Mouse (Mus musculus): ENCODE data around the gene Hoxa13.

Gene Hoxa13

DNA sequence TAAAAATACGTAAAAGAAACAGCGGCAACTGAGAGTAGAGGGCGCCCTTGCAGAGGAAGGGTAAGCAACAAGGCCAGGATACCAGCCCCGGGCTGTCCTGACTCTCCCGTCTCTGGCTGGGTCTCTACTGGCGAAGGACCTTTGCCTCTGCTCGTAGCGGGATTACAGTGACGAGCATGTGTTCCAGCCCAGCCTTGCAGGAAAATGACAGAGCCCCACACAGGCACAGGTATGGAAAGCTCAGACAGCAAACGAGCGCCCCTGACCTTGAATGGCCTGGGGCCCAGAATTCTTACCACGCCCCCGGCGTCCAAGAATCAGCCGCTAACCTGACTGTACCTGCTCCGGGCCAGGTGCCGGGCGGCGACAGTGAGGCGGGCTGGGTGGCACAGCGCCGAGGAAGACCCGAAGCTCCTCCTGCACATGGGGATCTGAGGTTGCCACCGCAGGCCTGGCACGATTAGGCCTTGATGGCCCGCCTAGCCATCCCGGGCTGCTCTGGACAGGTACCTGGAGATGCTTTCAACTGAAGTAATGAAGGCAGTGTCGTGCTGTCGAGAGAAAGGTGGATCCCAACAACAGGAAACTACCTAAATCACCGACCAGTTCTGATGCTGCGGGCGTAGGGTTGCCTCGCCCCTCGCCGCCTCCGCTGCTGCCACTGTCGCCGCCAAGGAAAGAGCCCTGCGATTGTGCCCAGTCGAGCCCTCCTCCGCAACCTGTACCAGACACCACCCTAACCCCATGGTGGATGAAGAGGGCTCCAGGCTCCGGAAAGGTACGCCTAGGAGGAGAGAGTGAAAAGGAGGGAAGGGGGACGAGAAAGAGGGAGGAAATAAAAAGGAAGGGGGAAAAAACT lies 30.9 kb downstream of the Hoxa13 start:
- in situ Hi-C loops (cut with MboI; ENCODE audit: unreplicated experiment in 2 of 2), result loop anchor here (10.0 to 25.0 kb wide), 4 partner anchors 365 to 1567 kb away; partner anchors contain the start of gene Npvf (in 1 of the 2)

DNA sequence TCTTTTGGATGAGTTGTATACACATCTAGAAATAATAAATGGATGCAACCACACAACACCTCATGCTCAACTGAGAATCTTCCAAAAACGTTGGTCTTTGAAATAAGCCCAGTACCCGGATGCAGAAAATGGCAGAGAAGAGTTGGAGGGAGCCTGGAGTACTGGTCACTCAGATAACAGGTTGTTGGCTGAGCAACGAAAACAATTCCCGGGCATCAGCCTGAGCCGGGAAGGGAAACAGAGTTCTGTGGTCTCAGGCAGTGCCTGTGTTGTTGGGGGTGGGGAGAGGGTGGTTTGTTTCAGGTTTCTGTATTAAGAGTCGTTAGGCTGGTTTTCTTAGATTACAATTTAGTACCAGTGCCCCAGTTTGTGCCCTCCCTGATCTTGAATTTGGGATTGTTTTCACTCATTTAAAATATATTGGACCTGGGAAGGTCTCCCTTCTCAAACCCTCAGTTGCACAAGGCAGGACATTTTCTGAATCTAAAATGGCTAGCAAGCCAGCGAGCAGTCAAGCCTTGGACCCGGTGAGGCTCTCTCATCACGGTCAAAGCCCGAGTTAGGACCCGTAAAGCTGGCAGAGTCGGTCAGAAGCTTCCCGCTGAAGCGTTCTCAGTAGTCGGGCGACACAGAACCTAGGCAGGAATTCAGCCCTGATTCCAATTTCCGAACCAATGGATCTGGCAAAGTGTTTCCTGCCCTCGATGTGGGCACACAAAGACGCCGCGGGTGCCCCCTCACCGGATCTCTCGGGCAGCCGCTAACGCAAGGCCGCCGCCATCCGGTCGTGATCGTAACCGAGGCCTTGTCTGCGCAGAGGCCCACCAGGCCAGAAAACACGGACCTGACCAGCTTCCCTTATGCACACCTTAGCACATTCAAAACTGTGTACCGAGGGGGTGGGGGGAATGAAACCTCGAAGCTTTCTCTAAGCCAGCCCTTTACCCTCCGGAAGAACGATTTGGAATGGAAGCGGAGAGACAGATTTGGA lies 31.9 kb downstream of the Hoxa13 start:
- in situ Hi-C loops (cut with MboI; ENCODE audit: unreplicated experiment in 2 of 2), result loop anchor here (10.0 to 25.0 kb wide), 4 partner anchors 364 to 1566 kb away; partner anchors contain the start of gene Npvf (in 1 of the 2)

DNA sequence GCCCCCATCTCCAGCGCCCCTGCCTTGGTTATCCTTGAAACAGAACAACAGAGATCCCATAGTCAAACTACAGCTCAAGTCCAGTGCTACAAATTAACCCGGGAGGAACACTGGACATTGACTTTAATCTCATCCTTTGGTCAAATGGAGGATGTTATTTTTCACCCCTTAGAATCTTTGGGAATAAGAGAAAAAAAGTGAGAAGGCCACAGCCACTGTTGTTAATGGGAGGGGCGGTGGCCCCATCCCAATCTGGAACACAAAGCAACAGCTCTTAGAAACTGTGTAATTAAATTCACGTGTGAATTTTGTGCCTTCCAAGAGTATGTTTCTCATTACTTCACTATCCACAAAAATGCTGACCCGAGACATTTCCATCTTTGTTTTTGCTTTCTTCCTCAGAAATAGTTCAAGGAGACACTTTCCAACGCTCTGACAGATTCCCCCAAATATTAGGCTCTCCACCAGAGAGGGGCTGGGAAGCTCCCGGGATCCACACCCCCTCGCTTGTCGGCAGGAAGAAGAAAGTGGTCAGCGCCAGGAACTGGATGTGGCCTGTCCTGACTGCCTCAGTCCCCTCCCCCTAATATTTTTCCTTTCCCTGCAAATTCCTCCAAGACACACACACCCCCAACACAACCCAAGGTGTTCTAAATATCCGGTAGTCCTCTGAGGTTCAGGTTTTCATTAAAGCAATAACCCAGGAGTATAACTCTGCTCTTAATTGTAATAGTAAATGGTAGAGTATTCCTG lies 33.0 kb downstream of the Hoxa13 start:
- in situ Hi-C loops (cut with MboI; ENCODE audit: unreplicated experiment in 2 of 2), result loop anchor here (10.0 to 25.0 kb wide), 4 partner anchors 363 to 1565 kb away; partner anchors contain the start of gene Npvf (in 1 of the 2)

DNA sequence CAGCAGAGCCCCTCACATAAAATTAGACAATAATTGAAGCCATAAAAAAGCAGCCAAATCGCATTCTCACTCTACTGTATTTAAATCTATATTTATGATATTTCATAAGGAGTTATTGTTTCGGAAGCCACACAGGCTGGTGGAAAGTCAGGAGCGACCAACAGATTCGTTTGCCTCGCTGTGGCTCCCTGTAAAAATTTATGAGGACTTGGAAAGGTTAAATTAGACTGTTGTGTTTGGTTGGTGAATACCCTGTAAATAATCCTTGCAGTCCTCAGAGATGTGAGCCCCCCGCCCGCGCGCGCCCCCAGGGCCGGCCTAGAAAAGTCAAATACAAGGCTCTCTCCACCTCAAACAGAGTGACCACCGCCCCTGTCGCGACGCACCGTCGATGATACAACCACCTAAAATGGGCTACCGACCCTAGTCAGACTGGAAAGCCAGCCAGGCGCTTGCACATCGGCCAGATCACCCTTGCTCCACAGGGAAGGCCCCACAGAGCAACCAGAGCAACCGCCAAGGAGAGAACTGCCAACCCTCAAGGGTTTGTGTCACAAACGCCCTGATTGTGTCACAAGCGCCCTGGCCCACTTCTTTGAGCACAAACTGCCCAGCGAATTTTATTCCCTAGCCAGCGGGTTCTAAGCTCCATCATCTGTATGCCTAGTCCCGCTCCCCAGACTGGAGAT lies 34.0 kb downstream of the Hoxa13 start:
- in situ Hi-C loops (cut with MboI; ENCODE audit: unreplicated experiment in 2 of 2), result loop anchor here (10.0 to 25.0 kb wide), 4 partner anchors 362 to 1564 kb away; partner anchors contain the start of gene Npvf (in 1 of the 2)

DNA sequence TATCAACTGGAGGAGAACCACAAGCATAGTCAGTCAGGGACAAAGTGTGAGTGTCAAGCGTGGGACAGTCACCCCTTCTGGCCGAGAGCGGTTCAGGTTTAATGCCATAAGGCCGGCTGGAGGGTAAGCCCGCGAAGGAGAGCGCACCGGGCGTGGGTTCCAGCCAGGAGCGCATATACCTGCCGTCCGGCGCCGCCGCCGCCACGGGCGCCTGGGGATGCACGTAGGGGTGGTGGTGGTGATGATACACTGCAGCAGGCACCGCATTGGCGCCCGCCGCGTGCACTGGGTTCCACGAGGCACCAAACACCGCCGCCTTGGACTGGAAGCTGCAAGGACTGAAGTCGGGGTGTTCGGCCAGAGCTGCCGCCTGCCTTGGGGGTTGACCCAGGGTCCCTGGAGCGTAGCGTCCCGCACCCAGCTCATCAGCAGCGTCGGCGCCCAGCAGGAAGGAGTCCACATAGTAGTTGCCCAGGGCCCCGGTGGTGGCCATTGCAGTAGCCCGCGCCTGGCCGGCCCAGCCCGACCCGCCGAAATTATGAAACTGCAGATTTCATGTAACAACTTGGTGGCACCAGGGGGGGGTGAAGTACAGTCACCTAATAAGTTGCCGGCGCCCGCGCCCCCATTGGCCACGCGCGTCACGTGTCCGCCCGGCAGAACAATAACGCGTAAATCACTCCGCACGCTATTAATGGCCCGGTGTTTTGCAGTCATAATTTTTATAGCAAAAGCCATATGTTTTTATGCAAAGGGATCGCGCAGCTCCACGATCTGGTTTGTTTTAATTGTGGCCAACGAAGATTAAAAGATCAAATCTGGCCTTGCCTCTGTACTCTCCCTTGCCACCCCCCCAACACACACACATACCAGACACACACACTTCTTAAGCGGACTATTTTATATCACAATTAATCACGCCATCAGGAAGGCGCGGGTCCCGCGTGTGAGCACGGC lies 34.8 kb downstream of the Hoxa13 start:
- in situ Hi-C loops (cut with MboI; ENCODE audit: unreplicated experiment in 2 of 2), result loop anchor here (10.0 to 25.0 kb wide), 4 partner anchors 361 to 1564 kb away; partner anchors contain the start of gene Npvf (in 1 of the 2)

DNA sequence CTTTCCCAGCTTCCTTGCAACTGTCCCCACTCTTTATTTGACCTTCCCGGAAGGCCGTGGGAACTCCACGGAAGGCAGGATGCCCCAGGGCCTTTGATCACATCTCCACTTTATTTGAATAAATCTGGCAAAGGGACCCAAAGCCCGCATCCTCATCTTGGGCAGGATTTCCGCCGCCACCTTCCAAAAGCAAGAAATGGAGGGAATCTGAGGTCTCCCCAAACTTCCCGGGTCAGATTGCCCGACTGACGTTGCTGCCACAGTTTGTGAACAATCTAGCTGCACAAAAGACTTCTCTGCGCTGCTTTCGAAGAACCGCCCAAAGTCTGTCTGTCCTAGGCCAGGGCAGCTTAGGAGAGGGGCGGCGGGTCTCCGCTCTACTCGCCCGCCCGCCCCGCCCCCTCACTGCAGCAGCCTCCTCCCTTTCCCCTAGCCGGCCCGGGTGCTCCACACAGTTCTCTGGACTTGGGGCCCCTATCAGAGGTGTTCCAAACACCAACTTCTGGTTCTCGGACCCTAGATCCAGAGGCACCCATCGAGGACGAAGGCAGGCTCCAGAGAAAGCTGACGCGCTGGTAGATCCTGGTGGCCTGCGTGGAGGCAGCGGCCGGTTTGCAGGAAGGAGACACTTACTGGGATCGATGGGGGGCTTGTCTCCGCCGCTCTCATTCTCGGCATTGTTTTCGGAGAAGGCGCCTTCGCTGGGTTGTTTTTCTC lies 35.6 kb downstream of the Hoxa13 start:
- in situ Hi-C loops (cut with MboI; ENCODE audit: unreplicated experiment in 2 of 2), result loop anchor here (5.0 to 25.0 kb wide), 10 partner anchors 360 to 1563 kb away; partner anchors contain the start of gene Npvf (in 1 of the 2)

DNA sequence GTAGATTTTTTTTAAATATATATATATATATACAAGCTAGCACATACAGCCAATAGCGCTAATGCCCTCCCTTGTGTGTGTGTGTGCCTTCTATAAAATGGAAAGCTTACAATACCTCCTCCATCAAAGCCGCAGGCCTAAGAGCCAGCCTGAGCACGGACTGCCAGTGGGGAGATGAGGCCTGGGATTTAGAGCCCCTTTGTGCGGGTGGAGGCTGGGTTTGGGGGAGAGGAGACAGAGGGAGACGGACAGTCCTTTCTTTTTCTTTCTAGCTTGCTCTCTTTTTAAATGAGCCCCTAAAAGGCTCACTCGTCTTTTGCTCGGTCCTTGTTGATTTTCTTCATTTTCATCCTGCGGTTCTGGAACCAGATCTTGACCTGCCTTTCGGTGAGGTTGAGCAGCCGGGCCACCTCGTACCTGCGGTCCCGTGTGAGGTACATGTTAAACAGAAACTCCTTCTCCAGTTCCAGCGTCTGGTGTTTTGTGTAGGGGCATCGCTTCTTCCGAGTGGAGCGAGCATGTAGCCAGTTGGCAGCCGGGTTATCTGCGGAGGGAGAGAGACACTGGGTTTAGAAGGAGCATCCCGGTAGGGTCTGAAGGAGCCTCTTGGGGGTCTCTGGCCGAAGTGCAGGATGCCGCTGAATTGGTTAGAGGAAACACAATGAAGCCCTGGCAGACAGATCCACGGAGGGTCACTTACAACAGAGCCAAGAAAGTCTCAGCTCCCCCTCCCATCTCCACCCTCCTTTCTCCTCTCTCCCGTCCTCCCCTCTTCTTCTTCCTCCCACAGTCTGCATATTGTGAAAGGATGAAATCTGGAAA lies 36.5 kb downstream of the Hoxa13 start:
- in situ Hi-C loops (cut with MboI; ENCODE audit: unreplicated experiment in 2 of 2), result loop anchor here (5.0 to 25.0 kb wide), 9 partner anchors 359 to 1437 kb away; no protein-coding TSS in a partner anchor

DNA sequence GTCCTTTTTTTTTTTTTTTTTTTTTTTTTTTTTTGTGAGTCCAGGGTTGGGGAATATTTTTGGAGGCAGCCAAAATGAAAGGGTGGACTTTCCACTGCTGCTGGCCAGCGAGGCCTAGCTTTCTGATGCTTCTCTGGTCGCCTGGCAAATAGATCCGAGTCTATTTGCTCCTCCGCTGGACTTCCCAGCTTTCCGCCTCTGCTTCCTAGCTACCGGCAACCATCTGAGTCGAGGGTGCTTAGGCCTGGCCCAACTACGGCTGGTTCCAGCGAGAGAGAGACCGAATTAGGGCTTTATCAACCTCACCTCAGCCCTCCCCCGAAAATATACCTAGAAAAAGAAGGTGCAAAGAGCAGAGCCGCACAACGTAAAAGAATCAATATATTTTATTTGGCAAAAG lies 38.0 kb downstream of the Hoxa13 start:
- in situ Hi-C loops (cut with MboI; ENCODE audit: unreplicated experiment in 2 of 2), result loop anchor here (5.0 to 25.0 kb wide), 9 partner anchors 358 to 1435 kb away; no protein-coding TSS in a partner anchor

DNA sequence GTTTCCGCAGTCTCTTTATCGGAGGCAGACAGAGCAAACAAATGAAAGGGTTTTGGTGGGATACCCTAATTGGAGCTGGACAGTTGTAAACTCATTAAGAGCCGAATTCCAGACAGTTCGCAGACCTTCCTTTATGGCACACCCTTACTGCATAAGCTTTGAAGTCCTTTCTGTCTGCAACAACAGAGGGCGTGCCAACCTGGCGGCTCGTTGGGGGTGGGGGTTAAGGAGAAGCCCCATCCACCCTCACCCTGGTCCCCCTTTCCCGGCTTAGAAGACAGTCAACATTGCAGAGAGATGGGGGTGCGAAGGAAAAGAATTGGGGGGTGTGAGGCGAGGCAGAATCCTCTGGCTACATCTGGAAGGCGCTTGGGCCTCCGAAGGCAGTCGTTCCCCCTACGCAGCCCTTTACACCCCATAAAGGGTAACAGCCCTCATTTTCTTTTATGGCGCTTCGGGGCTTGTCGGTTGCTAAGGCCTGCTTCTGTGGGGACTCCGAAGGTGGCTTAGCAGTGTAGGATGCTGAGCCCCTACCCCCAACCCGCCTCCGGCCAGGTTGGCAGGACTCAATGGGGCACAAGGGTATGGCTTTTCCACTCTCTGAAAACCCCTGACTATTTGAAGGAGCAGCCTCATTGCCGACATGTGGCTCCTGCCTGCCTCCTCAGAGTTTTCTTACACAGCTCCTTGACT lies 38.5 kb downstream of the Hoxa13 start:
- in situ Hi-C loops (cut with MboI; ENCODE audit: unreplicated experiment in 2 of 2), result loop anchor here (5.0 to 25.0 kb wide), 9 partner anchors 357 to 1435 kb away; no protein-coding TSS in a partner anchor

DNA sequence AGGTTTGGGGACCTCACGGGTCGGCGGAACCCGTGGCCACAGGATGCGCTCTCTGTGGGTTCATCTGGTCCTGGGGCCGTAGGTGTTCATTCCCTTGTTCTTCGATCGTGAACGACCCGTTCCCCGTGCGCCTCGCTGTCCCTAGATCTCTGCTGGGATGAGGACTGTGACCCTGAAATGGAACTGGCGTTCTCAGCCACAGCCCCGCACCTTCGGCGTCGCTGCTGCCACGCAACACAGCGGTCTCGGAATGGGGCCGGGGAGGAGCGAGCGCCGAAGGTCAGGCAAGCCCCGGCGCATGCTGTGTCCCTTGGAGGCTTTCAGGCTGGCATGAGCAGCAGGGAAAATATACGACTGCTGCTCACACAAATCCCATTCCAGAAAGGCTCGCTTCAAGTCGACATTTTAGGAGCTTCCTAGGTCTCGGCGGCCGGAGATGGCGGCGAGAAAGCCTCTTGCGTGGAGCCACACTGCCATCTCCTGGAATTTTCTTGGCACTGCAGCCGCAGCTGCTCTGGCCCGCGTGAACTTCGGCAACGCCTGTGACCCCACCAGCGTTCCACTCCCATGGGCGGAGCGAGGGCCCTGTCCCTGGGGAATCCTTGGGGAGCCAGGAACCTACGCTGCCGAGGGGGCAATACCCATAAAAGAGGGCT lies 39.2 kb downstream of the Hoxa13 start, which contains the start of gene Hoxa7:
Hoxa7 (minus strand) TSS at position 518 of the 656 bp plus-strand sequence.
- in situ Hi-C loops (cut with MboI; ENCODE audit: unreplicated experiment in 2 of 2), result loop anchor here (5.0 to 25.0 kb wide), 9 partner anchors 357 to 1434 kb away; no protein-coding TSS in a partner anchor

DNA sequence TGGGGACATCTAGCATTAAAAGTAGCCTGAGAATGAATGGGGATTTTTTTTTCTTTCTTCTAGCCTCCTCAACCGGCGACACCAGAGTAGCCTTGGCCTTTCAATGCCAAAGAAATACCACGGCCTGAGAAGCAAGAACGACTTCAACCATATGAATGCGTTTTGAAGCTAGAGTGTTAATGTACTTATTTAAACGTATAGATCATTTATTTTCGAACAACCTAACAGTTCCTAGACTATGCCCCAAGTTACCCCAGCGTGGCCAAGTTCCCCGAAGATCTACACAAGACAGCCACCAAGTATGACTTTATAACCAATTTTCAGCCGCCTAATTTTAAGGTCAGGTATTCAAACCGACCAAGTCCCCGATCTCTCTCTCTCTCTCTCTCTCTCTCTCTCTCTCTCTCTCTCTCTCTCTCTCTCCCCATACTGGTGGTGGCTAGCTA lies 39.8 kb downstream of the Hoxa13 start:
- in situ Hi-C loops (cut with MboI; ENCODE audit: unreplicated experiment in 2 of 2), result loop anchor here (5.0 to 25.0 kb wide), 9 partner anchors 356 to 1434 kb away; no protein-coding TSS in a partner anchor

DNA sequence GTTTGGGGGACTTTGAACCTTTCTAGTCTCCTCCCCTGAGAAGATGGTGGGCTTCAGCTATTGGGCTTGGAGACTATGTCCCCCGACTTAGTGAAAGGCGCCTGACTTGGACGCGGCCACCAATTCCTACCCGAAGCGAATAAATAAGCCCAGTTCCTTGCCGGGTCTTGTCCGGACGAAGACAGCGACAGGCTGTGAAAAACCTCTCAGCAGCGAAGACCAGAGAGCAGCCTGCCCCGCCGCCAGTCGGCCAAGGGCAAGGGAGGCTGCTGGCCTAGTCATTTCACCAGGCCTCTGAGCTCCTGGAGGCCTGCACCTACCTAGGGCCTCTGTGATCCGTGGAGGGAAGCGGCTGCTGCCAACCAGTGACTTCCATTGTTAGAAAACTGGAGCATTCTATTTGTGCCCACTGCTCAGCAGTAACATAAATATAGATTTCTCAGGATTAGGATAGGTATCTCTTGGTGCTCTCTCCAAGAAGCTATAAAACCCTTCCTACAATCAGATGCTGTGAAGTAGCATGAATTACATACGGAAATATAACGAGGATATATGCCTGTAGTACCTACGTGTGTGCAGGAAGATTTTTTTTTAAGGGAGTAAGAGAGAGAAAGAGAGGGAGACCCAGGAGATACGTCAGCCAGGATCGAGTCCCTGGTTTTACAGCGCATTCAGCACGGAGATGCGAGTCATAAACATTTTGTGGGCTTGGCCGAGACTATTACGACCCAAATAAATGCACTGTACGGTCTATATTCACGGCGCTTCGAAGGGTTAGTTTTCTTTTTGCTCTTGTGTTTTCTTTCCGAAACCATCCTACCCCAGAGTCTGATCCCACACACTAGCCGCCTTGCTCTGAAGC lies 40.4 kb downstream of the Hoxa13 start:
- in situ Hi-C loops (cut with MboI; ENCODE audit: unreplicated experiment in 2 of 2), result loop anchor here (5.0 to 25.0 kb wide), 9 partner anchors 355 to 1433 kb away; no protein-coding TSS in a partner anchor

DNA sequence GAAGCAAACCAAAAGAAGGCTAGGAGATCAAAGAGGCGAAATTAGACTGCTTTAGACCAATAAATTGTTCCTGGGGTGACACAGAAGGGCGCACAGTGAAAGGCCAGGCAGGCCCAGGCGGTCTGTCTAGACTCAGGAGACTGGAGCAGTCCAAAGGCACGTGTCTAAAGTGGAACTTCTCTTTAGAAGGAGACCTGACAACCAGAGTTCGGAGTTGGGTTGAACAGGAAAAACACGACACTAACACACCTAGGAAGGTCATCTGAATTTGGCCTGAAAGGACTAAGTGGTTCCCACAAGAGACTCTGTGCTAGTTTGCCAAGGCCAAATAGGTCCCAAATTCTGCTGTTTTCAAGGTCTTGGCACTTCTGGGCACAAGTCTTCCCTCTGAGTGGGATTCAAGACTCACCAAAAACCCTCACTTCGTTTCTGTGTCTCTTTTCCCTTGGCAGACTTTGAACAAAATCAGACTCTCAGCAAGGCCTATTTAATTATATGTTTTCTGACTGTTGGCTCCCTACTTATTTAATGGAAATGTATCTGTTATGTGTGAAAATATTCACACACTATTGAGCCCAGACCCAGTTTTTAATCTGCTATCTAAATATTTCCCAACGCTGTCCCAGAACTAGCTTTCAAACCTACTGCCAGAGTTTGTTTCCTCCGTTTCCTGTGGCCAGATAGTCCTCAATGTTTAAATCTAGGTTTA lies 41.3 kb downstream of the Hoxa13 start:
- in situ Hi-C loops (cut with MboI; ENCODE audit: unreplicated experiment in 2 of 2), result loop anchor here in 1 of 2 experiments (25.0 kb wide), 2 partner anchors 1307 to 1432 kb away; no protein-coding TSS in a partner anchor
